Mouse (Mus musculus) layer of hippocampus, postnatal 25 days (tissue): ENCODE measurements around the gene Hist1h2ao. TPM values are rescaled to one million over a fixed set of nuclear protein-coding genes. Genes with fewer than 3 reads are reported as not detected.
A peak's percentile ranks its signal among the peaks of the same experiment; 100 is the strongest.
"Not testable (repeated sequence)": the region's sequence is repeated elsewhere in the genome, so short reads cannot be mapped to it uniquely, and the experiment has no call there.

Source experiments
- DNase-seq, 2 experiments: peaks; one replicate each; pipeline ENCODE4 v3.0.0; 2022; ENCODE audit warnings: mixed read lengths in 2 of 2, low spot score in 1 of 2; ENCODE audit errors: extremely low spot score in 1 of 2
- total RNA-seq, 2 experiments: library from RNA; stranded (reverse); gene quantifications; 2 replicates each; pipeline ENCODE4 v1.2.3; 2021

Hist1h2ao gene
- total RNA-seq, 2 experiments from 2014 or later: 31.1 to 33.0 TPM

DNA sequence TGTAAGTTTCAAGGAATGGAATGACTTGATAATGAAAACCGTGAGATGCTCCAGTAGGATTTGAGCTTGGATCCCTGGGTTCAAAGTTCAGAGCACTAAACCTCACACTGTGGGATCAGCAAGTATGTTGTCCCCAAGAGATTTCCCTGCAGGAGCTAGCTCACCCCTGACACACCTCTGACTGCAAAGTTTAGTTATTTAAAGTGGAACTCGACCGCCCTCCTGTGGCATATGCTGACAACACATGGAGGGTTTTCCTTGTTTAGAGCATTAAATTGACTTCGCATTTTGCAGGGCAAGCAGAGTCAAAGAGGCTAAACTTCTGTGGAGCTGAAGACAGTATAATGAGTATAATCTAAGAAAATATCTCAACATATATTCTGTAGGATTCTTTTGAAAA, 7.2 kb upstream of the Hist1h2ao start:
- DNase-seq: not testable (repeated sequence)

GRCm38 (mm10) chr13:21811074-21811473, 809 bp downstream of the Hist1h2ao start:
- DNase-seq: not testable (repeated sequence)

GRCm38 (mm10) chr13:21811539-21811938, 1.3 kb downstream of the Hist1h2ao start, which contains the start of gene Hist1h4m:
Hist1h4m (plus strand) TSS chr13:21811746.
- DNase-seq: peak; percentile 25 to 29

- DNase-seq: not testable (repeated sequence)
Observed at GRCm38 (mm10) chr13:21812092-21812491, 1.8 kb downstream of the Hist1h2ao start.

GRCm38 (mm10) chr13:21820082-21820890, 10.0 kb downstream of the Hist1h2ao start:
- DNase-seq: not testable (repeated sequence)

DNA sequence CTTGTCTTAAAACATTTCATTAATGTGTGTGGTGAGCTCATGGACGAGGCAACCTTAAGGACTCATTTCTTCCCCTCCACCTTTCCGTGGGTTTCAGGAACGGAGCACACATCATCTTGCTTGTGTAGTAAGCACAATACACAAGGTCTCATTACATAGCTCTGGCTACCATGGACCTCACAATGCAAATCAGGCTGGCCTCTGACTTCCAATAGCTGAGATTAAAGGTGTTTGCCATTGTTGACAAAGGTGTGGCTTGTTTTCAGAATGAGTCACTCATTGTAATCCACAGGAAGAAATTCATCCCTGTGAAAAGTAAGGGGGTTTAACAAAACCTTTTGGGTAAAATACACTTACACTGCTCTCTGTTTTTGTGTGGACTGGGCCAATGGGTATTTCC, 18.2 kb downstream of the Hist1h2ao start:
- no peak for DNase-seq

GRCm38 (mm10) chr13:21830344-21830743, 20.1 kb downstream of the Hist1h2ao start:
- DNase-seq: no peak

DNA sequence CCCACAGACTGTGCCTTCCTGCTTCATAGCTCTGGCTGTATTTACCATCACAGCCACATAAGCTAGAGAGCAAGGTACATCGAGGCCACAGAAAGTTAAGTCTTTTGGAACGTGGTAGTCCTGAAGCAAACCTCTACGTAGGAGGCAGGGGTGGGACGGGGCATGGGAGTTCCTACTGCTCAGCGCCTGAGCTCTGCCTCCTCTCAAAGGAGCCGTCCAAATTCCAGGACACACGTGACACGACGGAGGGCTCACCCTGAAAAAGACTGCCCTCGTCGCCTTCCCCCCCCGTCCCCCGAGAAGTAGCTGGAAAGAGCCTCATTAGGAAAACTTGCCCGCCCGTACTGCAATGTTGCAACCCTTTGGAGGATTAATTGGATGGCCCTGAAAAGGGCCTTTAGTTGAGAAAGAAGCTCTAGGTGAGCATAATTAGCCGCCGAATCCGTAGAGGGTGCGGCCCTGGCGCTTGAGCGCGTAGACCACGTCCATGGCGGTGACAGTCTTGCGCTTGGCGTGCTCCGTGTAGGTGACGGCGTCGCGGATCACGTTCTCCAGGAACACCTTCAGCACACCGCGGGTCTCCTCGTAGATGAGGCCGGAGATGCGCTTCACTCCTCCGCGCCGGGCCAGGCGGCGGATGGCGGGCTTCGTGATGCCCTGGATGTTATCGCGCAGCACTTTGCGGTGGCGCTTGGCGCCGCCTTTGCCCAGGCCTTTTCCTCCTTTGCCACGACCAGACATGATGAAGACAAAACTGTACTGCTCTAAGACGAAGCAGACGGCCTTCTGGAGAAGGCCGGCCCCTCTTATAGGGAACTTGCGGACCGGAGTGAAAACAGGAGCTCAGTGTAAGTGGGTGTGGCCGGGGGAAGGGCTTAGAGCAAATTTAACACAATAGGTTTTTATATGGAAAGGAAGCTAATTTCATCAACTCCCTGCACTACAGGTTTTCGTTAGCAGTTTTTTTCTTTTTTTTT, 21.4 kb downstream of the Hist1h2ao start, which contains the start of gene Hist1h4n:
TSS of gene Hist1h4n (minus strand) at position 779 of the 977 bp plus-strand sequence.
- not testable (repeated sequence) for DNase-seq

- not testable (repeated sequence) for DNase-seq
Observed at GRCm38 (mm10) chr13:21833461-21833860, 23.2 kb downstream of the Hist1h2ao start, which contains the start of the genes Hist1h2ap and Hist1h2br. Hist1h2ap (minus strand) TSS chr13:21833507. Hist1h2br (plus strand) TSS chr13:21833743.

DNA sequence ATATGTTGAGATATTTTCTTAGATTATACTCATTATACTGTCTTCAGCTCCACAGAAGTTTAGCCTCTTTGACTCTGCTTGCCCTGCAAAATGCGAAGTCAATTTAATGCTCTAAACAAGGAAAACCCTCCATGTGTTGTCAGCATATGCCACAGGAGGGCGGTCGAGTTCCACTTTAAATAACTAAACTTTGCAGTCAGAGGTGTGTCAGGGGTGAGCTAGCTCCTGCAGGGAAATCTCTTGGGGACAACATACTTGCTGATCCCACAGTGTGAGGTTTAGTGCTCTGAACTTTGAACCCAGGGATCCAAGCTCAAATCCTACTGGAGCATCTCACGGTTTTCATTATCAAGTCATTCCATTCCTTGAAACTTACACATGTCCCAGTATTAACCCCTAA, 30.2 kb downstream of the Hist1h2ao start:
- DNase-seq: not testable (repeated sequence)

DNA sequence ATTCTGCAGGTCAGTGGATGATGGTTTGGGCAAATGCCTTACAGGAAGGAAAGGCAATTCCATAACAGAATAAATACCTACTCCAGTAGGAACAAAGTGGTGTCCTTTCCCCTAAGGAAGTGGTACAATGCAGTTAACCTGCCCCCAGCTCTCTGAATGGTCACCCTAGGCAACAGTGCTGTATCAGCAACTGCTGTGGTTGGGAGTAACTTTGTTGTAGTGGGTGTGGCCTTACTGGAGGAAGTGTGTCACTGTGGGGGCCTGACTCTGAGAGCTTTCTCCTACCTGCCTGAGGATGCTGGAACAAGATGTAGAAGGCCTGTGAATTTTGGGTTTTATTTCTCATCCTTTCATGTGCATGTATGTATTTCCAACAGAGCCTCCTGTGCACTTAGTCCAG, 36.1 kb downstream of the Hist1h2ao start:
- DNase-seq: not testable (repeated sequence)

DNA sequence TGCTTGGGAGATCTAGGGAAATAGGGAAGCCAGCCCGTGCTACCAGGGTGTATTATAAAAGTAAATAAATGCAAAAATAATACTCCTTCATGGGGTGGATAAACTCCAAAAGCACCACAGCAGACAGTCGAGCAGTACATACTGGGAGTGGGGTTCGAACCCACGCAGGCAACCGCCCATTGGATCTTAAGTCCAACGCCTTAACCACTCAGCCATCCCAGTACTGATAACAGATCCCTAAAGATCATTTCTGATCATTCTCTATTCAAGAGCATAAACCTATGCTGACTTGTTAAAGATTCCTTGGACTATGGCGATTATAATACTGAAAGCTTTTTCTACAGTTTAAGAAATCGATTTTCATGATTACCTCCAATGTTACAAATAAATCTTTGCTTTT, 37.6 kb downstream of the Hist1h2ao start:
- peak in 1 of 2 experiments; percentile 14 for DNase-seq

DNA sequence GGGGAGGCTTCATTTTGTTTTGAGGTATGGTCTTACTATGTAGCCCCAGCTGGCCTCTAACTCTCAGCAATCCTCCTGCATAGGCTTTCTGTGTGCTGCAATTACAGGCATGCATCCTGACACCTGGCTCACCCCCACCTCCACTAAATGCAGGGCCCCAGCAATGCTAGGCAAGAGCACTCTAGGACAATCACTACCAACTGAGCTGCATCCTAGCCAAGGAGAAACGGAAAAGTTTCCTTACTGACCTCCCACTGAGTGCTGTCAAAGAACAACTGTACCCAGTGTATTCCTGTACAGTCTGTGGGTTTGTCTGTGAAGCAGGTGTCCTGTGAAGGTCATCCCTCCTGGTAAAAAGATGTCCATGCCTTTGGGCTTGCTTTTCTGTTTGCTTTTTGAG, 40.4 kb downstream of the Hist1h2ao start:
- DNase-seq: not testable (repeated sequence)

DNA sequence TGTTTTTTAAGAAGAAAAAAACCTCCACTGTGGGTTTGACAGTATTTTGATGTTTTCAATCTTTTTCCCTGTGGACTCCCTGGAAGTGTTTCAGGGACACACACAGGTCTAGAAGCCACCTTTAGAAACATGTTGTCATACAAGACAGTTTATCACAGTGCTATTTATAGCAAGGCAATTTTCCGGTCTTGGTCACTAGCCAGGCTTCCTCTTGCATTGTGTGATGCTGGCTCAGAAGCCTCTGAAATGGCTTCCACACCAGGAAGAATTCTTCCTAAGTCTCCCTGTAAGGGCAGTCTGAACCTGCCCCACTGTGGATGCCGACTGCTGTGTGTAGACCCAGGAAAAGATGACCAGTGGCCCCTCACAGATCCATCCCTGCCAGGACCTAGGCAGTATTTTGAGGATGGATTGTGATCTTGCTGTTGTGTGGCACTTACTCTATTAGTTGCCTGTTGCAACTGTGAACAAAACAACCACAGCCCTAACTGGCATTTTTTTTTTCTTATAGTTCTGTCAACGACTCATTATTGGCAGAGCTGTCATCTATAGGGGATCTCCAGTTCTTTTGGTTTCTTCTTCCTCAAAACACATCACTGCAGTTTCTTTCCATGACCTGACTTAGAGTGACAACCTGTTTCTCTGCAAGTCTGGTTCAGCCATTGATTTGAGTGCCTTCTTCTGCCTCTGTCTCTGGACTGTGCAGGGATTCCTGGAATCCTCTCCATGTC, 42.1 kb downstream of the Hist1h2ao start:
- DNase-seq: no peak

- DNase-seq: peak; percentile 78 to 88
Observed at GRCm38 (mm10) chr13:21855146-21855545, 44.9 kb downstream of the Hist1h2ao start.

- peak; percentile 26 to 62 for DNase-seq
Observed at GRCm38 (mm10) chr13:21855698-21856162, 45.5 kb downstream of the Hist1h2ao start.
